Mouse (Mus musculus) urinary bladder, postnatal 14 days (tissue): Measurements from ENCODE around the gene Hilpda.
A peak's percentile ranks its signal among the peaks of the same experiment; 100 is the strongest.

Experiments
- DNase-seq: peaks from one replicate; pipeline ENCODE4 v3.0.0; 2021; ENCODE audit warnings: low spot score

The Hilpda gene

GRCm38 (mm10) chr6:29276746-29277145, 4.5 kb downstream of the Hilpda start:
- no peak for DNase-seq

GRCm38 (mm10) chr6:29278513-29279267, 6.4 kb downstream of the Hilpda start:
- DNase-seq = peak; percentile 60

GRCm38 (mm10) chr6:29279293-29279692, 7.0 kb downstream of the Hilpda start, which contains the start of gene Fam71f2:
Gene Fam71f2, plus strand, starts transcription at chr6:29279593.
- no peak for DNase-seq

GRCm38 (mm10) chr6:29280671-29281070, 8.4 kb downstream of the Hilpda start:
- no peak for DNase-seq

GRCm38 (mm10) chr6:29286870-29287269, 14.6 kb downstream of the Hilpda start:
- DNase-seq = no peak

- no peak for DNase-seq
Measured at GRCm38 (mm10) chr6:29287481-29287880, 15.2 kb downstream of the Hilpda start.

GRCm38 (mm10) chr6:29287944-29288343, 15.7 kb downstream of the Hilpda start:
- no peak for DNase-seq

- DNase-seq = no peak
Measured at GRCm38 (mm10) chr6:29288651-29289050, 16.4 kb downstream of the Hilpda start.

- DNase-seq = no peak
Measured at GRCm38 (mm10) chr6:29299112-29299511, 26.8 kb downstream of the Hilpda start.

GRCm38 (mm10) chr6:29303251-29303650, 31.0 kb downstream of the Hilpda start:
- no peak for DNase-seq

- no peak for DNase-seq
Measured at GRCm38 (mm10) chr6:29303726-29304125, 31.4 kb downstream of the Hilpda start.

- no peak for DNase-seq
Measured at GRCm38 (mm10) chr6:29305462-29305861, 33.2 kb downstream of the Hilpda start.

- no peak for DNase-seq
Measured at GRCm38 (mm10) chr6:29308846-29309605, 36.7 kb downstream of the Hilpda start.

GRCm38 (mm10) chr6:29313690-29314202, 41.5 kb downstream of the Hilpda start:
- DNase-seq = no peak

- no peak for DNase-seq
Measured at GRCm38 (mm10) chr6:29317286-29317685, 45.0 kb downstream of the Hilpda start.

GRCm38 (mm10) chr6:29317941-29318340, 45.7 kb downstream of the Hilpda start:
- no peak for DNase-seq

GRCm38 (mm10) chr6:29318879-29319278, 46.6 kb downstream of the Hilpda start, which contains the start of gene Fam71f1:
Gene Fam71f1, plus strand, starts transcription at chr6:29319140.
- DNase-seq = no peak

- no peak for DNase-seq
Measured at GRCm38 (mm10) chr6:29321586-29321985, 49.3 kb downstream of the Hilpda start.

GRCm38 (mm10) chr6:29322147-29322546, 49.9 kb downstream of the Hilpda start:
- no peak for DNase-seq

GRCm38 (mm10) chr6:29322735-29323134, 50.4 kb downstream of the Hilpda start:
- DNase-seq = no peak
